16 mouse cellular contexts compared by ENCODE assay signal in genomic region chr13:88801006-88801405, GRCm38 (mm10). TPM values are rescaled to one million over a fixed set of nuclear protein-coding genes. Genes with fewer than 3 reads are reported as not detected.
"Had no signal": no experiment of that assay in that cellular context is flagged by ENCODE, and none has a peak within 500 bp of the region (broad histone marks: within the 10 kb centered on the region; RNA-seq: fewer than 3 reads in every experiment).

No protein-coding gene starts in this region.

- DNase-seq: retina, postnatal 1 day; right cerebral cortex, adult 18-20 months; right cerebral cortex, postnatal 14 days; right cerebral cortex, postnatal 25 days; right cerebral cortex, postnatal 4 days; spleen, adult 18-20 months; thymus, adult 2 months; thymus, postnatal 14 days; thymus, postnatal 25 days; thymus, postnatal 36 days; thymus, postnatal 4 days had no signal

- H3K27me3 ChIP-seq: neural tube, embryonic 12.5 days; neural tube, embryonic 13.5 days; neural tube, embryonic 15.5 days; stomach, embryonic 15.5 days had no signal

- H3K4me1 ChIP-seq: neural tube, embryonic 12.5 days; neural tube, embryonic 13.5 days; neural tube, embryonic 15.5 days; stomach, embryonic 15.5 days had no signal

- H3K36me3 ChIP-seq: neural tube, embryonic 12.5 days; neural tube, embryonic 13.5 days; neural tube, embryonic 15.5 days; stomach, embryonic 15.5 days had no signal

- H3K4me2 ChIP-seq: neural tube, embryonic 12.5 days; neural tube, embryonic 13.5 days; neural tube, embryonic 15.5 days; stomach, embryonic 15.5 days had no signal

- H3K27ac ChIP-seq: neural tube, embryonic 12.5 days; neural tube, embryonic 13.5 days; neural tube, embryonic 15.5 days; stomach, embryonic 15.5 days; stomach, postnatal 0 days had no signal

- H3K4me3 ChIP-seq: neural tube, embryonic 12.5 days; neural tube, embryonic 13.5 days; neural tube, embryonic 15.5 days; stomach, embryonic 15.5 days had no signal

- H3K9ac ChIP-seq: neural tube, embryonic 12.5 days; neural tube, embryonic 13.5 days; neural tube, embryonic 15.5 days; stomach, embryonic 15.5 days had no signal

- H3K9me3 ChIP-seq: neural tube, embryonic 12.5 days; neural tube, embryonic 13.5 days; neural tube, embryonic 15.5 days; stomach, embryonic 15.5 days had no signal

RNA-seq across cellular contexts. Expression of gene Edil3, which starts 20.3 kb away (rescaled TPM):
- polyA plus RNA-seq: thymus, adult 2 months had no signal
